Mouse (Mus musculus): ENCODE data around the gene Slc35a5. TPM values are rescaled to one million over a fixed set of nuclear protein-coding genes. Genes with fewer than 3 reads are reported as not detected.

Slc35a5 gene
- total RNA-seq, 2 experiments from 2014 or later, result 3.3 to 5.1 TPM

Other genes with a start within 250 kb of the Slc35a5 start
- not detected for gene Cd200r3, start 215.0 kb downstream of the Slc35a5 start, total RNA-seq (2021)
- 10 to 100 TPM; 20.0 to 30.0 TPM for gene Ccdc80, start 65.3 kb downstream of the Slc35a5 start, total RNA-seq (2021)
- 10 to 100 TPM; 17.4 to 19.4 TPM for gene Atg3, start 79 bp upstream of the Slc35a5 start, total RNA-seq (2021)
- gene Btla, start 65.6 kb upstream of the Slc35a5 start, total RNA-seq (2021), result under 1 TPM in 1 of 2 experiments, not detected in 1; 0.10 TPM